Mouse (Mus musculus): ENCODE measurements at regions not wholly inside any gene's neighbourhood (a gene's known extent, or its start where the extent isn't known, plus 50 kb on each side); places are given as distances from the start of the nearest gene placed in this dataset.

DNA sequence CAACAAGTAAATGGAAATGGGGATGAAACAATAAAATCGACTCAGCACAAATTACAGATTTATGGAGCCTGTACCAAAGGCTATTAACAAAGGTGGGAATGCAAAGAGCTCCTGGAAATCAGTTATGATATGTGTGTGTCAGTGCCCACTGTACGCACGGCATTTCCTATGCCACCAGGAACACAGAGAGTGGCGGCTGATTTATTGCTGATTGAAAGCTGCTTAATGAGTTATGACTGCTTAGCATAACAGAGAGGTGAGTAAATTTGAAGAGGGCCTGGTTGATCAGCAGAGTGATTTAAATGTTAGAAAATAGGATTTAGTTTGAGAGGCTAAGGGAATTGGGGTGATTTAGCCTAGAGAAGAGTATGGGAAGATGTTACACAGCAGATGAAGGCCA is 261.7 kb downstream of the Pla2g4a start:
- no peak for TF ChIP-seq CTCF (conservative IDR thresholded peaks at IDR 0.05; ENCODE audit: low read length)
- no peak for TF ChIP-seq NANOG (IDR thresholded peaks at IDR 0.05; ENCODE audit: borderline replicate concordance, low read length)
